Mouse (Mus musculus) forebrain, embryonic 16.5 days (tissue): ENCODE measurements around the gene Spink4. TPM values are rescaled to one million over a fixed set of nuclear protein-coding genes. Genes with fewer than 3 reads are reported as not detected.

Source experiments
- ATAC-seq: fragments of 200-750 bp; cut with Nextera tagmentation; 2 replicates; pipeline ENCODE4 v1.8.0; 2017; ENCODE audit warnings: mild to moderate bottlenecking, moderate library complexity
- H3K27ac ChIP-seq: fragments of 300-500 bp; sonication (generic); 2 replicates; pipeline ENCODE4 v1.5.1; 2014; ENCODE audit warnings: low read length, control low read depth
- H3K27me3 ChIP-seq: fragments of 300-500 bp; sonication (generic); replicated peaks from 2 replicates; pipeline ENCODE4 v1.6.1; 2014; ENCODE audit warnings: low read length; ENCODE audit not compliant: control insufficient read depth, insufficient read depth
- H3K36me3 ChIP-seq: fragments of 300-500 bp; sonication (generic); 2 replicates; pipeline ENCODE4 v1.6.1; 2014; ENCODE audit not compliant: control insufficient read depth, insufficient read depth
- H3K4me1 ChIP-seq: fragments of 300-500 bp; sonication (generic); replicated peaks from 2 replicates; pipeline ENCODE4 v1.6.1; 2014; ENCODE audit warnings: low read length; ENCODE audit not compliant: control insufficient read depth, insufficient read depth
- H3K4me2 ChIP-seq: fragments of 300-500 bp; sonication (generic); 2 replicates; pipeline ENCODE4 v1.6.1; 2014; ENCODE audit warnings: mild to moderate bottlenecking, low read length, control low read depth
- H3K4me3 ChIP-seq: fragments of 300-500 bp; sonication (generic); replicated peaks from 2 replicates; pipeline ENCODE4 v1.5.1; 2014; ENCODE audit warnings: mild to moderate bottlenecking, low read length, control low read depth
- H3K9ac ChIP-seq: fragments of 300-500 bp; sonication (generic); replicated peaks from 2 replicates; pipeline ENCODE4 v1.6.1; 2014; ENCODE audit warnings: low read depth, low read length, control low read depth
- H3K9me3 ChIP-seq: fragments of 300-500 bp; sonication (generic); 2 replicates; pipeline ENCODE4 v1.6.1; 2016; ENCODE audit warnings: low read length; ENCODE audit not compliant: control insufficient read depth
- WGBS: fragments of 180-500 bp; shearing (Covaris S2); extraction: QIAGEN DNeasy Blood & Tissue Kit; methylation state at CpG from one replicate; pipeline ENCODE4 v1.1.7; 2014; 5-methylcytosine and 5-hydroxymethylcytosine counted together
- polyA plus RNA-seq: library from polyadenylated mRNA; unstranded; fragments of >200 nt; fragmentation: Nextera tagmentation; extraction: Ambion mirVana; gene quantifications from 2 replicates; pipeline ENCODE4 v1.2.1, GENCODE M21; 2015

Spink4 gene
- polyA plus RNA-seq, 1 experiment from 2014 or later, result not detected

GRCm38 (mm10) chr4:40938793-40939192, 18.9 kb downstream of the Spink4 start:
- no peak for ATAC-seq
- Histone ChIP-seq H3K9me3 (0 out of 2 replicates have a peak, but pooled peaks cover 4% of the 10 kb centered on the region), H3K4me3 (no peak overlapping the region), H3K4me1 (no peaks in the 10 kb centered on the region), H3K27ac (no peak overlapping the region), H3K27me3 (no peaks in the 10 kb centered on the region), H3K4me2 (no peak overlapping the region), H3K9ac (no peak overlapping the region), H3K36me3 (peaks cover 46% of the 10 kb centered on the region)
- over 99% methylated on average over 5 of the region's 5 CpGs for WGBS

DNA sequence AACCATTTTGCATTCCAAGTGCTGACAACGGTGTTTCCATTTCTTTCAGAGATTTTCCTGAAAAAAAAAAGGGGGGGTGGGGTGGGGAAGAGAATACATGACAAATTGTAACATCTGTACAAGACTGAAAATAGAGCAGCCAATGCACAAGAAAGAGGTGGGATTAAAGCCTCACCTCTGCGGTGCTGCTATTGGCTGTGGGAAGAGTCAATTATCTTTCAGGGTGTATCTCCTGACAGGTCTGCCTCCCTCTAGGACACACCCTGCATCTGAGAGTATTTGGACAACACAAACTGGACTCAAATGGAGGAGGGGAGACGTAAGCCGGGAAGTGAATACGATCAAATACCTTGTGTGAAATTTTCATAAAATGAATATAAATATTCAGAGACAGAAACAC, 23.8 kb downstream of the Spink4 start:
- Histone ChIP-seq H3K27ac (no peak overlapping the region), H3K27me3 (no peaks in the 10 kb centered on the region), H3K4me3 (no peak overlapping the region), H3K4me2 (no peak overlapping the region), H3K4me1 (peaks cover 15% of the 10 kb centered on the region), H3K9me3 (0 out of 2 replicates have a peak, but pooled peaks cover 4% of the 10 kb centered on the region), H3K36me3 (peaks cover 31% of the 10 kb centered on the region), H3K9ac (no peak overlapping the region)
- 97% methylated on average over 5 of the region's 5 CpGs for WGBS
- ATAC-seq, result no peak

DNA sequence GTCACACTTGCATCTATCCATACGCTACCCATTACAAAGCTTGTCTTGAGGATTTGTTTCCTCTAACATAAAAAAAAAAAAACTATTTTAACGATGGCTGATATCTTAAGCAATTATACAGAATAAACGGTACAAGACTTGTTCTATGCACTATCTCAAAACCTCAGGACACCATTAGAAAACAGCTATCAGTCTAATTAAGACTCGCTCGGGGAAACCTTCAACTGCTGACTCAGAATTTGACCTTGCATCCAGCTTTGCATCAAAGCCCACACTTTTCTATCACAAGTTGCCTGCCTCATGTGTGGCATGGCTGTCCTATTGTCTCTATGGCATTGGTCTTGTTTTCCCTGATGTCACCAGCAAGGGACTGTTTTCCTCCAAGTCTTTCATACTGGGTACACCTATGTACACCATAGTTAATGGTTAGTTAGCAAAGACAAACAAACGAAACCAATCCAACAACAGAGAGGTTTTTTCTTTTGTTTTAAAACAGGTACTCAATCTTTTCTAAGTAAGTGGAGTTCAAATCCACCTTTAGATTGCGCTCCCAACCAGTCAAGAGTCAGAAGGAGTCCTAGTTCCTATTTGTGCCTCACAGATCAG, 26.8 kb downstream of the Spink4 start:
- H3K4me2 ChIP-seq, result peak overlapping the region; percentile 83
- peaks cover 27% of the 10 kb centered on the region for H3K4me1 ChIP-seq
- peaks cover 18% of the 10 kb centered on the region for H3K36me3 ChIP-seq
- H3K9ac ChIP-seq, result 0 out of 2 replicates have a peak overlapping the region, but pooled peaks have one; percentile 8
- ATAC-seq, result no peak
- no peaks in the 10 kb centered on the region for H3K9me3 ChIP-seq
- 83% methylated on average over 7 of the region's 7 CpGs for WGBS
- no peaks in the 10 kb centered on the region for H3K27me3 ChIP-seq
- no peak overlapping the region for H3K27ac ChIP-seq
- H3K4me3 ChIP-seq, result peak overlapping the region; percentile 90

- WGBS, result 0% methylated on average over 35 of the region's 40 CpGs
- H3K9ac ChIP-seq, result peak overlapping the region; percentile 87
- H3K9me3 ChIP-seq, result no peaks in the 10 kb centered on the region
- peaks cover 14% of the 10 kb centered on the region for H3K36me3 ChIP-seq
- peak; percentile 84 for ATAC-seq
- no peaks in the 10 kb centered on the region for H3K27me3 ChIP-seq
- H3K4me3 ChIP-seq, result peak overlapping the region; percentile 90
- peak overlapping the region; percentile 83 for H3K4me2 ChIP-seq
- H3K27ac ChIP-seq, result peak overlapping the region; percentile 81
- peaks cover 27% of the 10 kb centered on the region for H3K4me1 ChIP-seq
These were observed 27.8 kb downstream of the Spink4 start for GRCm38 (mm10) chr4:40947565-40948159.

DNA sequence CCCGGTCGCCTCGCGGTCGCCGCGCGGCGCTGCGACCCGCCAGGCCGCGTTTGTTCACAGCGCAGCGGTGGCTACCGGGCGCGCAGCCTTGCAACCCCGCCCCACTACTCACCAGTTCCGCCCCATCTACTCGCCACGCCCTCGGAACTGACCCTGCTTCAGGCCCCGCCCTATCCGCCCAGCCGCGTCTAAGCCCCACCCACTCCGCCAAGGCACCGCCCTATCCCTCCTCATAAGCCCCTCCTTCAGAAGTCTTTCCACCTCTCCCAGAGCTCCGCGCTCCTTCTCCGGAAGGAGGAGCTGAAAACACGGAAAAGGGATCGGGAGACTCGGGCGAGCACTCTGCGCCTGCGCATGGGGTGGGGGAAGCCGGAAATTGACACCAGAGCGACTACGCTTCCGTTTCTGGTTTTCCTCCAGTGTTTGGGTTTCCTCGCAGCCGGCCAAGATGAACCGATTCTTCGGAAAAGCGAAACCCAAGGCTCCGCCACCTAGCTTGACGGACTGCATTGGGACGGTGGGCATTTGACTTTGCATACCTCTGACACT, 28.4 kb downstream of the Spink4 start, which contains the start of the genes Bag1 and Chmp5:
Bag1 (minus strand) TSS at position 135 of the 549 bp plus-strand sequence.
Chmp5 (plus strand) TSS at position 248 of the 549 bp plus-strand sequence.
- WGBS, result under 1% methylated on average over 50 of the region's 50 CpGs
- peak; percentile 97 for ATAC-seq
- Histone ChIP-seq H3K4me1 (peaks cover 27% of the 10 kb centered on the region), H3K4me2 (peak within 1 kb of the TSS; percentile 89), H3K9ac (peak within 1 kb of the TSS; percentile 87), H3K9me3 (no peaks in the 10 kb centered on the region), H3K27ac (peak within 1 kb of the TSS; percentile 81), H3K4me3 (peak within 1 kb of the TSS; percentile 90), H3K27me3 (no peaks in the 10 kb centered on the region), H3K36me3 (peaks cover 18% of the 10 kb centered on the region)

GRCm38 (mm10) chr4:40953521-40953920, 33.7 kb downstream of the Spink4 start:
- Histone ChIP-seq H3K36me3 (peaks cover 33% of the 10 kb centered on the region), H3K4me2 (no peak overlapping the region), H3K4me1 (peaks cover 12% of the 10 kb centered on the region), H3K9me3 (no peaks in the 10 kb centered on the region), H3K9ac (no peak overlapping the region), H3K27ac (no peak overlapping the region), H3K27me3 (no peaks in the 10 kb centered on the region), H3K4me3 (no peak overlapping the region)
- 87% methylated on average over 1 of the region's 1 CpGs for WGBS
- ATAC-seq, result no peak

DNA sequence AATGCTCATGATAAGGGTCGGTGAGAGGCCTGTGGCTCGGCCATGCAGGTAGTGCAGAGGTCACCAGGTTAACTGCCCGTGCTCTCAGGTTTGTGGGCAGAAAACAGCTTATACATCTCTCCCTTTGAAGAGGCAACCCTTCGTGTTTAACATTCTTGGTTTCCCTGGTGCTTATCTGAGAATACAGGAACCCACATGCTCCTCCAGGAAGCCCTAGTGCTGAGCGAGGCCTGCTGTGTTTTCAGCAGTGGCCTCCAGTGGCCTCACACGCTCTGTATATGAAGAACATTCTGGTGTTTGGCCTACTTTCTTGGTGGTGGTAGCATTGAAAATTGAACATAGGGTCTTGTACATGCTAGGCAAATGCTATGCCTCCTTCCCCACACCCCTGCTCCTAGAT, 36.1 kb downstream of the Spink4 start:
- no peak for ATAC-seq
- Histone ChIP-seq H3K9me3 (no peaks in the 10 kb centered on the region), H3K4me1 (no peaks in the 10 kb centered on the region), H3K4me3 (no peak overlapping the region), H3K27me3 (no peaks in the 10 kb centered on the region), H3K36me3 (peaks cover 51% of the 10 kb centered on the region), H3K27ac (no peak overlapping the region), H3K9ac (no peak overlapping the region), H3K4me2 (no peak overlapping the region)
- WGBS, result 91% methylated on average over 6 of the region's 6 CpGs

DNA sequence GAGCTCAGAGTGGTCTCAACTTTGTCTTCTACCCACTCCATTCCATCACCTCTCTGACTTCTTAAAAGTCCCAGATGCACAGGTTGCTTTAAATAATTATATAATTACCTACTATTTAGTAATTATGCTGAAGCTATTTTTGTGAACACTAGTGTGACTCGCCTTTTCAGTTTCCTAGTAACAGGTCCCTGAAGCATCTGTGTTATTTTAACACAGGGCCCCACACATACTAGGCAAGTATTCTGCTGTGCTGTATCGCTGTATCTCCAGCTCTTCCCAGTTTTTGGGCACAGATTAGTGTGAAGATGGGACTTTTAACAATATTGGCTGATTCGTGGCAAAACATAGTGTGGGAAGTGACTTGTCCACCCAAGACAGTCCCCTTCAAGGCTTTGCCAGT, 43.7 kb downstream of the Spink4 start:
- ATAC-seq, result no peak
- H3K9ac ChIP-seq, result no peak overlapping the region
- no peaks in the 10 kb centered on the region for H3K27me3 ChIP-seq
- H3K4me3 ChIP-seq, result no peak overlapping the region
- no peak overlapping the region for H3K4me2 ChIP-seq
- 96% methylated on average over 3 of the region's 3 CpGs for WGBS
- H3K4me1 ChIP-seq, result no peaks in the 10 kb centered on the region
- H3K27ac ChIP-seq, result no peak overlapping the region
- peaks cover 45% of the 10 kb centered on the region for H3K36me3 ChIP-seq
- no peaks in the 10 kb centered on the region for H3K9me3 ChIP-seq

DNA sequence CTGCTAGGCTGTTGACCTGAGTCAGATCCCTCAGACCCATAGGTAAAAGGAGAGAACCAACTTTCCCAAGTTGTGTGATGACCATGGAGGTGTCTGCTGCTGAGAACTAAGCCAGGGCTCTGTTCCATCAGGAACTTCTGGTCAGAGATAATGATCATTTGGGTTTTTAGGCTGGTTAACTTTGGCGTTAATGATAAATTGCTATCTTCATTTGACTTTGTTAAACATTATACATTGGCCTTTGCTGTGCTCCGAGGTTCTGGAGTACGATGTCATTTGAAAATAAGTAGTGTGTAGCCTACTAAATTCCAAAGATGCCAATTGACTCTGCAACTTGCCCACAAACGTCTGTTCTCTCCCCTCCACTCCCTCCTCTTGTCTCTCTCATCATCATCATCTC, 49.3 kb downstream of the Spink4 start:
- Histone ChIP-seq H3K4me3 (no peak overlapping the region), H3K9ac (no peak overlapping the region), H3K4me1 (peaks cover 15% of the 10 kb centered on the region), H3K36me3 (peaks cover 10% of the 10 kb centered on the region), H3K27ac (no peak overlapping the region), H3K9me3 (no peaks in the 10 kb centered on the region), H3K27me3 (no peaks in the 10 kb centered on the region), H3K4me2 (no peak overlapping the region)
- ATAC-seq, result no peak
- WGBS, result 84% methylated on average over 4 of the region's 4 CpGs
